Mouse (Mus musculus) lung, postnatal 0 days (tissue): Measurements from ENCODE around the gene Tnni1.

Experiments
- CTCF ChIP-seq: IDR thresholded peaks from 2 replicates; pipeline ENCODE4 v1.5.1; 2016; ENCODE audit warnings: antibody characterized with exemption, mild to moderate bottlenecking
- EP300 ChIP-seq: IDR thresholded peaks from 2 replicates; pipeline ENCODE4 v1.6.1; 2016; ENCODE audit warnings: antibody characterized with exemption, mild to moderate bottlenecking, control low read depth

- TF ChIP-seq CTCF (no peak), EP300 (no peak)
Observed at GRCm38 (mm10) chr1:135839065-135839464, 59.8 kb downstream of the Tnni1 start.
